Mouse (Mus musculus): ENCODE results near the gene Foxp2. TPM values are rescaled to one million over a fixed set of nuclear protein-coding genes. Genes with fewer than 3 reads are reported as not detected.

Foxp2 gene
- polyA plus RNA-seq, 1 experiment, result not detected

GRCm38 (mm10) chr6:15373621-15374020, 472.5 kb downstream of the Foxp2 start:
- WGBS, result 53% methylated on average over 3 of the region's 3 CpGs

GRCm38 (mm10) chr6:15378261-15378660, 477.1 kb downstream of the Foxp2 start:
- TF ChIP-seq POLR2A (IDR thresholded peaks at IDR 0.05; ENCODE audit: insufficient read depth, low read depth, low read length) (no peak), CTCF (IDR thresholded peaks at IDR 0.05; ENCODE audit: insufficient read depth, low read depth, low read length) (no peak)
- Histone ChIP-seq H3K27ac (ENCODE audit: insufficient read depth, low read depth, low read length) (no peak overlapping the region), H3K4me3 (ENCODE audit: insufficient read depth, low read depth, low read length) (no peak overlapping the region), H3K4me1 (ENCODE audit: control insufficient read depth, insufficient read depth, low read length) (no peaks in the 10 kb centered on the region)
- WGBS, result 55% methylated on average over 5 of the region's 5 CpGs

More at GRCm38 (mm10) chr6:15373621-15374020, 472.5 kb downstream of the Foxp2 start:
- no peak for TF ChIP-seq POLR2A (IDR thresholded peaks at IDR 0.05; ENCODE audit: insufficient read depth, low read depth, low read length)
- TF ChIP-seq CTCF (IDR thresholded peaks at IDR 0.05; ENCODE audit: insufficient read depth, low read depth, low read length), result no peak
- Histone ChIP-seq H3K27ac (ENCODE audit: insufficient read depth, low read depth, low read length) (no peak overlapping the region), H3K4me3 (ENCODE audit: insufficient read depth, low read depth, low read length) (no peak overlapping the region), H3K4me1 (ENCODE audit: control insufficient read depth, insufficient read depth, low read length) (no peaks in the 10 kb centered on the region)

- Histone ChIP-seq H3K27ac (ENCODE audit: insufficient read depth, low read depth, low read length) (no peak overlapping the region), H3K4me1 (ENCODE audit: control insufficient read depth, insufficient read depth, low read length) (no peaks in the 10 kb centered on the region), H3K4me3 (ENCODE audit: insufficient read depth, low read depth, low read length) (no peak overlapping the region)
- 75% methylated on average over 6 of the region's 6 CpGs for WGBS
- TF ChIP-seq CTCF (IDR thresholded peaks at IDR 0.05; ENCODE audit: insufficient read depth, low read depth, low read length) (no peak), POLR2A (IDR thresholded peaks at IDR 0.05; ENCODE audit: insufficient read depth, low read depth, low read length) (no peak)
Measured at GRCm38 (mm10) chr6:15396462-15396861, 495.3 kb downstream of the Foxp2 start.

- H3K27ac ChIP-seq (ENCODE audit: insufficient read depth, low read depth, low read length), result no peak overlapping the region
- no peaks in the 10 kb centered on the region for H3K4me1 ChIP-seq (ENCODE audit: control insufficient read depth, insufficient read depth, low read length)
- TF ChIP-seq POLR2A (IDR thresholded peaks at IDR 0.05; ENCODE audit: insufficient read depth, low read depth, low read length), result no peak
- no peak for TF ChIP-seq CTCF (IDR thresholded peaks at IDR 0.05; ENCODE audit: insufficient read depth, low read depth, low read length)
- H3K4me3 ChIP-seq (ENCODE audit: insufficient read depth, low read depth, low read length), result no peak overlapping the region
- WGBS, result 53% methylated on average over 5 of the region's 5 CpGs
Measured at GRCm38 (mm10) chr6:15397485-15397884, 496.3 kb downstream of the Foxp2 start.

GRCm38 (mm10) chr6:15401138-15401537, 500.0 kb downstream of the Foxp2 start:
- no peak for TF ChIP-seq CTCF (IDR thresholded peaks at IDR 0.05; ENCODE audit: insufficient read depth, low read depth, low read length)
- TF ChIP-seq POLR2A (IDR thresholded peaks at IDR 0.05; ENCODE audit: insufficient read depth, low read depth, low read length), result no peak
- Histone ChIP-seq H3K4me1 (ENCODE audit: control insufficient read depth, insufficient read depth, low read length) (no peaks in the 10 kb centered on the region), H3K4me3 (ENCODE audit: insufficient read depth, low read depth, low read length) (no peak overlapping the region), H3K27ac (ENCODE audit: insufficient read depth, low read depth, low read length) (no peak overlapping the region)
- 42% methylated on average over 3 of the region's 3 CpGs for WGBS

- H3K27ac ChIP-seq (ENCODE audit: insufficient read depth, low read depth, low read length), result no peak overlapping the region
- WGBS, result 78% methylated on average over 4 of the region's 4 CpGs
- TF ChIP-seq POLR2A (IDR thresholded peaks at IDR 0.05; ENCODE audit: insufficient read depth, low read depth, low read length), result no peak
- no peak for TF ChIP-seq CTCF (IDR thresholded peaks at IDR 0.05; ENCODE audit: insufficient read depth, low read depth, low read length)
- no peak overlapping the region for H3K4me3 ChIP-seq (ENCODE audit: insufficient read depth, low read depth, low read length)
- H3K4me1 ChIP-seq (ENCODE audit: control insufficient read depth, insufficient read depth, low read length), result no peaks in the 10 kb centered on the region
Measured at GRCm38 (mm10) chr6:15402026-15402425, 500.9 kb downstream of the Foxp2 start.

GRCm38 (mm10) chr6:15415099-15415498, 514.0 kb downstream of the Foxp2 start:
- H3K4me3 ChIP-seq (ENCODE audit: insufficient read depth, low read depth, low read length), result no peak overlapping the region
- H3K27ac ChIP-seq (ENCODE audit: insufficient read depth, low read depth, low read length), result no peak overlapping the region
- H3K4me1 ChIP-seq (ENCODE audit: control insufficient read depth, insufficient read depth, low read length), result no peaks in the 10 kb centered on the region
- TF ChIP-seq POLR2A (IDR thresholded peaks at IDR 0.05; ENCODE audit: insufficient read depth, low read depth, low read length), result no peak
- no peak for TF ChIP-seq CTCF (IDR thresholded peaks at IDR 0.05; ENCODE audit: insufficient read depth, low read depth, low read length)
- 48% methylated on average over 4 of the region's 4 CpGs for WGBS

- Histone ChIP-seq H3K4me1 (ENCODE audit: control insufficient read depth, insufficient read depth, low read length) (no peaks in the 10 kb centered on the region), H3K27ac (ENCODE audit: insufficient read depth, low read depth, low read length) (no peak overlapping the region), H3K4me3 (ENCODE audit: insufficient read depth, low read depth, low read length) (no peak overlapping the region)
- TF ChIP-seq CTCF (IDR thresholded peaks at IDR 0.05; ENCODE audit: insufficient read depth, low read depth, low read length), result no peak
- WGBS, result 97% methylated on average over 2 of the region's 2 CpGs
Measured at GRCm38 (mm10) chr6:15459701-15460100, 558.6 kb downstream of the Foxp2 start.

- no peak for TF ChIP-seq POLR2A (IDR thresholded peaks at IDR 0.05; ENCODE audit: insufficient read depth, low read depth, low read length)
- no peak for TF ChIP-seq CTCF (IDR thresholded peaks at IDR 0.05; ENCODE audit: insufficient read depth, low read depth, low read length)
- H3K4me1 ChIP-seq (ENCODE audit: control insufficient read depth, insufficient read depth, low read length), result no peaks in the 10 kb centered on the region
- no peak overlapping the region for H3K27ac ChIP-seq (ENCODE audit: insufficient read depth, low read depth, low read length)
- 93% methylated on average over 2 of the region's 2 CpGs for WGBS
- no peak overlapping the region for H3K4me3 ChIP-seq (ENCODE audit: insufficient read depth, low read depth, low read length)
Measured at GRCm38 (mm10) chr6:15463390-15463789, 562.2 kb downstream of the Foxp2 start.

- H3K4me1 ChIP-seq (ENCODE audit: control insufficient read depth, insufficient read depth, low read length), result no peaks in the 10 kb centered on the region
- no peak for TF ChIP-seq CTCF (IDR thresholded peaks at IDR 0.05; ENCODE audit: insufficient read depth, low read depth, low read length)
- TF ChIP-seq POLR2A (IDR thresholded peaks at IDR 0.05; ENCODE audit: insufficient read depth, low read depth, low read length), result no peak
- H3K4me3 ChIP-seq (ENCODE audit: insufficient read depth, low read depth, low read length), result no peak overlapping the region
- WGBS, result 92% methylated on average over 3 of the region's 3 CpGs
- no peak overlapping the region for H3K27ac ChIP-seq (ENCODE audit: insufficient read depth, low read depth, low read length)
Measured at GRCm38 (mm10) chr6:15465471-15465870, 564.3 kb downstream of the Foxp2 start.
